In the genomic region with DNA sequence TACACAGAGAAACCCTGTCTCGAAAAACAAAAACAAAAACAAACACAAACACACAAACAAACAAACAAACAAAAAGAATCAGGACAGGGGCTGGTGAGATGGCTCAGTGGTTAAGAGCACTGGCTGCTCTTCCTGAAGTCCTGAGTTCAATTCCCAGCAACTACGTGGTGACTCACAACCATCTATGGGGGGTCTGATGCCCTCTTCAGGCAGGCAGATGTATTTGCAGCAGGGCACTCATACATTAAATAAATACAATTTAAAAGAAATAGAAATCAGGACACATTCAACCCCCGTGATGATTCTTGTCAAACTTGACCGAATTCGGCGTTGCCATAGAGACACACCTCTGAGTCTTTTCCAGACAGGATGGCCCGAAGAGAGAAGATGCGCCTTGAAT, we compare ENCODE assay signal across 26 mouse cellular contexts. TPM values are rescaled to one million over a fixed set of nuclear protein-coding genes. Genes with fewer than 3 reads are reported as not detected.
DNase-seq lines count a peak whose midpoint lies in the region; ATAC-seq and TF ChIP-seq lines count a peak whose summit lies in the region.
"Had no signal": no experiment of that assay in that cellular context is flagged by ENCODE, and none has a peak within 500 bp of the region (broad histone marks: within the 10 kb centered on the region; RNA-seq: fewer than 3 reads in every experiment).

No protein-coding gene starts in this region.

- H3K9me3 ChIP-seq in hindbrain, postnatal 0 days (ENCODE audit: low read length), result no peaks in the 10 kb centered on the region
- H3K9me3 ChIP-seq in hindbrain, embryonic 16.5 days (ENCODE audit: control insufficient read depth, low read length), result no peaks in the 10 kb centered on the region
- H3K9me3 ChIP-seq in liver, embryonic 14.5 days (ENCODE audit: control insufficient read depth, low read length), result no peaks in the 10 kb centered on the region
- H3K9me3 ChIP-seq in liver, embryonic 12.5 days (replicated peaks), result no peaks in the 10 kb centered on the region
- H3K9me3 ChIP-seq in embryonic facial prominence, embryonic 10.5 days, result no peaks in the 10 kb centered on the region
- no peaks in the 10 kb centered on the region for H3K9me3 ChIP-seq in forebrain, embryonic 12.5 days
- H3K9me3 ChIP-seq: embryonic facial prominence, embryonic 15.5 days; heart, embryonic 12.5 days; hindbrain, embryonic 15.5 days; megakaryocyte, embryonic 14.5 days; midbrain, embryonic 15.5 days; neural tube, embryonic 15.5 days had no signal

- no peak overlapping the region for H3K4me3 ChIP-seq in hindbrain, postnatal 0 days (ENCODE audit: low read length)
- no peak overlapping the region for H3K4me3 ChIP-seq in hindbrain, embryonic 16.5 days (ENCODE audit: low read length)
- H3K4me3 ChIP-seq in liver, embryonic 14.5 days (ENCODE audit: insufficient read depth in 1 of 2, low read depth in 2 of 2, low read length in 2 of 2), result no peak overlapping the region
- no peak overlapping the region for H3K4me3 ChIP-seq in liver, embryonic 12.5 days
- H3K4me3 ChIP-seq in embryonic facial prominence, embryonic 10.5 days, result no peak overlapping the region
- no peak overlapping the region for H3K4me3 ChIP-seq in forebrain, embryonic 12.5 days (replicated peaks)
- H3K4me3 ChIP-seq: embryonic facial prominence, embryonic 15.5 days; heart, embryonic 12.5 days; hindbrain, embryonic 15.5 days; megakaryocyte, embryonic 14.5 days; midbrain, embryonic 15.5 days; neural tube, embryonic 15.5 days had no signal

- H3K4me2 ChIP-seq in hindbrain, postnatal 0 days (ENCODE audit: low read depth, low read length), result no peak overlapping the region
- no peak overlapping the region for H3K4me2 ChIP-seq in hindbrain, embryonic 16.5 days (ENCODE audit: low read length)
- no peak overlapping the region for H3K4me2 ChIP-seq in liver, embryonic 14.5 days (ENCODE audit: low read depth)
- H3K4me2 ChIP-seq in liver, embryonic 12.5 days, result no peak overlapping the region
- no peak overlapping the region for H3K4me2 ChIP-seq in forebrain, embryonic 12.5 days
- H3K4me2 ChIP-seq: embryonic facial prominence, embryonic 15.5 days; heart, embryonic 12.5 days; hindbrain, embryonic 15.5 days; midbrain, embryonic 15.5 days; neural tube, embryonic 15.5 days had no signal

- H3K4me1 ChIP-seq in hindbrain, postnatal 0 days (ENCODE audit: insufficient read depth, low read length), result no peaks in the 10 kb centered on the region; the same call in 1 of the 2 replicates
- 0 out of 2 replicates have a peak, but pooled peaks cover 4% of the 10 kb centered on the region for H3K4me1 ChIP-seq in hindbrain, embryonic 16.5 days (ENCODE audit: control insufficient read depth, insufficient read depth, low read depth, low read length)
- no peaks in the 10 kb centered on the region for H3K4me1 ChIP-seq in liver, embryonic 14.5 days (replicated peaks; ENCODE audit: control insufficient read depth in 2 of 2, insufficient read depth in 2 of 2, low read length in 1 of 2)
- H3K4me1 ChIP-seq in liver, embryonic 12.5 days, result peaks cover 12% of the 10 kb centered on the region
- peaks cover 36% of the 10 kb centered on the region for H3K4me1 ChIP-seq in embryonic facial prominence, embryonic 10.5 days
- peaks cover 21% of the 10 kb centered on the region for H3K4me1 ChIP-seq in forebrain, embryonic 12.5 days
- H3K4me1 ChIP-seq: midbrain, embryonic 15.5 days had no signal

- no peak for ATAC-seq in hindbrain, postnatal 0 days
- no peak for ATAC-seq in hindbrain, embryonic 16.5 days
- ATAC-seq in liver, embryonic 14.5 days (ENCODE audit: insufficient read depth), result no peak
- ATAC-seq in liver, embryonic 12.5 days, result no peak
- ATAC-seq in forebrain, embryonic 12.5 days (ENCODE audit: low FRiP score), result no peak
- ATAC-seq: midbrain, embryonic 15.5 days; Patski had no signal

- no peak for TF ChIP-seq EP300 in liver, embryonic 14.5 days (IDR thresholded peaks at IDR 0.05; ENCODE audit: low read depth)

- H3K27ac ChIP-seq in hindbrain, postnatal 0 days, result no peak overlapping the region
- H3K27ac ChIP-seq in hindbrain, embryonic 16.5 days (ENCODE audit: low read depth, low read length), result no peak overlapping the region
- H3K27ac ChIP-seq in liver, embryonic 14.5 days, result no peak overlapping the region
- no peak overlapping the region for H3K27ac ChIP-seq in liver, embryonic 12.5 days
- H3K27ac ChIP-seq in embryonic facial prominence, embryonic 10.5 days (replicated peaks), result 0 out of 2 replicates have a peak overlapping the region, but pooled peaks have one; percentile 72
- no peak overlapping the region for H3K27ac ChIP-seq in forebrain, embryonic 12.5 days
- H3K27ac ChIP-seq: embryonic facial prominence, embryonic 15.5 days; hindbrain, embryonic 15.5 days; midbrain, embryonic 15.5 days; neural tube, embryonic 15.5 days had no signal

- no peak for DNase-seq in hindbrain, postnatal 0 days (ENCODE audit: low spot score)
- DNase-seq in liver, embryonic 14.5 days (ENCODE audit: low read depth in 3 of 3, low spot score in 3 of 3), result no peak
- DNase-seq in A20 (ENCODE audit: low read depth, low spot score), result peak; percentile 28
- no peak for DNase-seq in embryonic facial prominence, embryonic 10.5 days (ENCODE audit: low spot score)
- DNase-seq: adrenal gland, postnatal 14 days; cerebellum, adult 9-11 months; embryo, embryonic 11 days; heart, postnatal 14 days; kidney, adult 9 months; kidney, postnatal 4 days; thymus, postnatal 36 days had no signal

- 86% methylated on average over 8 of the region's 8 CpGs for WGBS in hindbrain, postnatal 0 days
- WGBS in hindbrain, embryonic 16.5 days, result 82% methylated on average over 8 of the region's 8 CpGs
- WGBS in liver, embryonic 14.5 days (ENCODE audit: insufficient replicate concordance), result 60% methylated on average over 8 of the region's 8 CpGs
- WGBS in liver, embryonic 12.5 days (ENCODE audit: insufficient replicate concordance), result 61% methylated on average over 8 of the region's 8 CpGs
- 89% methylated on average over 8 of the region's 8 CpGs for WGBS in embryonic facial prominence, embryonic 10.5 days
- WGBS in forebrain, embryonic 12.5 days, result 91% methylated on average over 8 of the region's 8 CpGs

- peak; percentile 17; the same call in 1 of the 2 replicates for TF ChIP-seq CTCF in hindbrain, postnatal 0 days (IDR thresholded peaks at IDR 0.05; ENCODE audit: low read depth)
- TF ChIP-seq CTCF in liver, embryonic 14.5 days (IDR thresholded peaks at IDR 0.05; ENCODE audit: low read depth), result peak; percentile 21; the same call in 1 of the 2 replicates

- no peaks in the 10 kb centered on the region for H3K36me3 ChIP-seq in hindbrain, postnatal 0 days (ENCODE audit: insufficient read depth, low read length)
- no peaks in the 10 kb centered on the region for H3K36me3 ChIP-seq in hindbrain, embryonic 16.5 days (ENCODE audit: control insufficient read depth, insufficient read depth, low read length)
- H3K36me3 ChIP-seq in liver, embryonic 14.5 days (replicated peaks; ENCODE audit: control insufficient read depth, insufficient read depth, low read depth), result no peaks in the 10 kb centered on the region
- no peaks in the 10 kb centered on the region for H3K36me3 ChIP-seq in liver, embryonic 12.5 days
- no peaks in the 10 kb centered on the region for H3K36me3 ChIP-seq in embryonic facial prominence, embryonic 10.5 days (replicated peaks)
- no peaks in the 10 kb centered on the region for H3K36me3 ChIP-seq in forebrain, embryonic 12.5 days (replicated peaks)
- H3K36me3 ChIP-seq: embryonic facial prominence, embryonic 15.5 days; heart, embryonic 12.5 days; hindbrain, embryonic 15.5 days; midbrain, embryonic 15.5 days; neural tube, embryonic 15.5 days had no signal

- no peaks in the 10 kb centered on the region for H3K27me3 ChIP-seq in hindbrain, postnatal 0 days (ENCODE audit: insufficient read depth, low read length)
- no peaks in the 10 kb centered on the region for H3K27me3 ChIP-seq in hindbrain, embryonic 16.5 days (replicated peaks; ENCODE audit: control insufficient read depth, insufficient read depth, low read length)
- no peaks in the 10 kb centered on the region for H3K27me3 ChIP-seq in liver, embryonic 14.5 days (ENCODE audit: control insufficient read depth, insufficient read depth, low read length)
- H3K27me3 ChIP-seq in liver, embryonic 12.5 days (replicated peaks), result peaks cover 28% of the 10 kb centered on the region
- peaks cover 4% of the 10 kb centered on the region; the same call in 1 of the 2 replicates for H3K27me3 ChIP-seq in embryonic facial prominence, embryonic 10.5 days (replicated peaks; ENCODE audit: low read depth, poor library complexity, severe bottlenecking)
- 0 out of 2 replicates have a peak, but pooled peaks cover 9% of the 10 kb centered on the region for H3K27me3 ChIP-seq in forebrain, embryonic 12.5 days
- H3K27me3 ChIP-seq: embryonic facial prominence, embryonic 15.5 days; heart, embryonic 12.5 days; hindbrain, embryonic 15.5 days; midbrain, embryonic 15.5 days; neural tube, embryonic 15.5 days; Patski had no signal

- H3K9ac ChIP-seq in hindbrain, postnatal 0 days (replicated peaks; ENCODE audit: low read length), result no peak overlapping the region
- H3K9ac ChIP-seq in hindbrain, embryonic 16.5 days (ENCODE audit: low read depth, low read length), result no peak overlapping the region
- H3K9ac ChIP-seq in liver, embryonic 14.5 days (replicated peaks), result no peak overlapping the region
- H3K9ac ChIP-seq in liver, embryonic 12.5 days, result no peak overlapping the region
- no peak overlapping the region for H3K9ac ChIP-seq in forebrain, embryonic 12.5 days
- H3K9ac ChIP-seq: embryonic facial prominence, embryonic 15.5 days; heart, embryonic 12.5 days; hindbrain, embryonic 15.5 days; midbrain, embryonic 15.5 days; neural tube, embryonic 15.5 days had no signal

RNA-seq across cellular contexts. Expression of gene Gse1, which starts 20.9 kb away (rescaled TPM):
- 37.5 and 48.3 TPM in 2 replicates for total RNA-seq in hindbrain, postnatal 0 days (2014; rRNA removed)
- polyA plus RNA-seq in hindbrain, postnatal 0 days (2015; fragmentation: Nextera tagmentation; extraction: Ambion mirVana), result 12.3 and 13.4 TPM in 2 replicates
- polyA plus RNA-seq in hindbrain, embryonic 16.5 days (2015; fragmentation: Nextera tagmentation; extraction: Ambion mirVana), result 10.7 and 14.8 TPM in 2 replicates
- polyA plus RNA-seq in liver, embryonic 14.5 days (2012; rRNA removed), result 14.9 and 16.0 TPM in 2 replicates
- polyA plus RNA-seq in liver, embryonic 14.5 days (2014; fragmentation: Nextera tagmentation; extraction: Ambion mirVana), result 11.4 and 13.9 TPM in 2 replicates
- 14.5 and 15.9 TPM in 2 replicates for polyA plus RNA-seq in liver, embryonic 12.5 days (2016; fragmentation: Nextera tagmentation; extraction: Ambion mirVana)
- polyA plus RNA-seq in embryonic facial prominence, embryonic 10.5 days (2016; fragmentation: Nextera tagmentation; extraction: Ambion mirVana), result 9.9 and 10.2 TPM in 2 replicates
- polyA plus RNA-seq in forebrain, embryonic 12.5 days (2016; fragmentation: Nextera tagmentation; extraction: Ambion mirVana), result 20.4 and 27.0 TPM in 2 replicates

RNA-seq across cellular contexts. Expression of gene Fam92b, which starts 30.1 kb away (rescaled TPM):
- total RNA-seq in hindbrain, postnatal 0 days (2014; rRNA removed), result 1.2 and 3.3 TPM in 2 replicates
- polyA plus RNA-seq in hindbrain, postnatal 0 days (2015; fragmentation: Nextera tagmentation; extraction: Ambion mirVana), result 1.6 and 2.0 TPM in 2 replicates
- 1.8 and 2.6 TPM in 2 replicates for polyA plus RNA-seq in hindbrain, embryonic 16.5 days (2015; fragmentation: Nextera tagmentation; extraction: Ambion mirVana)
- not detected in 2 replicates for polyA plus RNA-seq in liver, embryonic 14.5 days (2012; rRNA removed)
- not detected in 2 replicates for polyA plus RNA-seq in liver, embryonic 14.5 days (2014; fragmentation: Nextera tagmentation; extraction: Ambion mirVana)
- not detected in 2 replicates for polyA plus RNA-seq in liver, embryonic 12.5 days (2016; fragmentation: Nextera tagmentation; extraction: Ambion mirVana)
- polyA plus RNA-seq in embryonic facial prominence, embryonic 10.5 days (2016; fragmentation: Nextera tagmentation; extraction: Ambion mirVana), result 0.83 and 0.86 TPM in 2 replicates
- 2.5 and 3.2 TPM in 2 replicates for polyA plus RNA-seq in forebrain, embryonic 12.5 days (2016; fragmentation: Nextera tagmentation; extraction: Ambion mirVana)
- total RNA-seq: gastrocnemius, adult 18-20 months; granulocyte monocyte progenitor cell, adult 5-6 weeks; heart, postnatal 14 days; layer of hippocampus, postnatal 10 days had no signal
- polyA plus RNA-seq: C2C12; heart, embryonic 12.5 days; limb, embryonic 14.5 days had no signal
